Mouse (Mus musculus) cerebellum, adult 18-20 months (tissue): ENCODE data around the gene Cacna1h.

Source experiments
- DNase-seq, 2 experiments: peaks; one replicate each; pipeline ENCODE4 v3.0.0; 2021

Gene Cacna1h

DNA sequence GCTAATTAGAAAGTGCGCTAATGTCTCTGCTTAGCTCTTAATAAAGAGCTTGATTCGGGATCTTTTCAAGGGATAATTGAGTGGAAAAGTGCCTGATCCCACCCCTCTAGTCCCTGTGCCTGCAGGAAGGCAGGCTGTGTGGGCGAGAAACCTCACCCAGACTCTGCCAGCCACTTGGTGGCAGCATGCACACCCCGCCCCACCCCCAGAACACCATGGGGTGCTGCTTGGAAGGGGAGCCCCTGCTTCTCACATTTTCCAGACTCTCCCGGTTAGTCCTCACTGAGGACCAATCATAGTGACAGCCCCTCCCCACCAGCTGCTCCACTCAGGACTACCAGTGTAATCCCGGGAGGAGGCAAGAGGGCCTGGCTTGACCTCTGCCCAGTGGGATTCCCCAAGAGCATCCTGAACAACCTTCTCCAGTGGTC lies 27.6 kb downstream of the Cacna1h start:
- no peak for DNase-seq

DNA sequence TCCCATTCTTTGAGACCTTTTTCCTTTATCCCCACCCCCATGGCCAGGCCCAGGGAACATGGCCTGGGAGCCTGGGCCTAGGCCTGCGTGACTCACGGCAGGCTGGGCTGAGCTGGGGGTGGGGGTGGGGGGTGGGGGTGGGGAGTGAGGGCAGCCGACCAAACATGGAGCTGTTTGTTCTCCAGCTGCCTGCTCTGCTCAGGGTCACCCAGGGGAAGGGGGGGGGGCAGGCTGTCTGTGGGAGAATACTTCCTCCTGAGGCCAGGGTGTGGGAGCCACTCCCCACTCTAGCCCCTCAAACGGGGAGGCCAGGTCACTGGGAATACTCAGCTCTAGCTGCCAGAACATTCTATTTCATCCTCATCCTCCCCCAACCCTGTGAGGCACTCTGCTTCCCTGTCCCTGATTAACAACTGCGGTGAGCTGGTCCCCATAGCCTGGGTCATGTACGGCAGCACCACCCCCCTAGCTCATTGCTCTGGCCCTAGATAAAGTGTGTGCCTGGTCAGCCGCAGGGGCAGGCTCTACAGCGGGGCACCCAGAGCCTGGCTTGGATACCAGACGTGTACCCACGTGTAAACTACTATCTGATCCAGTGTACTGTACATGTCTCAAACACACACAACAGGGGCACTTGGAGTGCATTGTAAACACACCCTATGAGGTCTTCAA lies 28.2 kb downstream of the Cacna1h start:
- DNase-seq: no peak

DNA sequence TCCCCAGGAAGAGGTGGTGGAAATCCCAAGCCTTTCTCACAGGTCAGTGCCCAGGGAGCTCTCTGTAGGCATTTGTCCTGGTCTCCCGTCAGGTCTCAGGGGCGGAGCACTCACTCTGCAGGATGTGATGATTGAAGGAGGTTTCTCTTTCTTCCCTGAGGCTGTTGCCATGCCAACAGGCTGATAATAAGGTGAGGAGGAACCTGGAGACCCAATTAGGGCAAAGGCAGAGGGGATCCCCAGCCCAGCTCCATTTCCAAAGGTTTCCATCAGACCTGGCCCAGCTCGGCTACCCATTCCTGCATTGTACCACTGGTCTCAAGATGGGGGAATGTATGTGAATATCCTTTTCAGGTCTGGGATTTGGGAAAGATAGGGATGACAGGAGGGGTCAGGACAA lies 29.4 kb downstream of the Cacna1h start:
- DNase-seq: no peak

DNA sequence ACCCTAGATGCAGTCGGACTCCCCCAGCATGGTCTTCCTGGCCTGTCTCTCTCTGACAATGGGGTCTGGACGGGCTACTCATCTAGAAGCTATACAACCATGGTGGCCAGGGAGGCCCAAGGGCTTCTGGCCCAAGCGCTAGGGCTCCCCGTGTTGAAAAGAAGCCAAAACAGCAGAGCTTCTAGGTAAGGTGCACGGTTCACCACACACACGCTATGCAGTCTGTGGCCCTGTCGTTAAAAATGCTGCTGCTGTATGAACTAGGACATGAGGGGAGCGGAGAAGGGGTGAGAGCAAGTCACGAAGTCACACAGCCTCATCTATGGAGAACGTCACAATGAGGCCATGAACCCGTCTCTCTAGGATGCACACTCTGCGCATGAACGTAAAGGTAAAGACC lies 31.4 kb downstream of the Cacna1h start:
- no peak for DNase-seq

DNA sequence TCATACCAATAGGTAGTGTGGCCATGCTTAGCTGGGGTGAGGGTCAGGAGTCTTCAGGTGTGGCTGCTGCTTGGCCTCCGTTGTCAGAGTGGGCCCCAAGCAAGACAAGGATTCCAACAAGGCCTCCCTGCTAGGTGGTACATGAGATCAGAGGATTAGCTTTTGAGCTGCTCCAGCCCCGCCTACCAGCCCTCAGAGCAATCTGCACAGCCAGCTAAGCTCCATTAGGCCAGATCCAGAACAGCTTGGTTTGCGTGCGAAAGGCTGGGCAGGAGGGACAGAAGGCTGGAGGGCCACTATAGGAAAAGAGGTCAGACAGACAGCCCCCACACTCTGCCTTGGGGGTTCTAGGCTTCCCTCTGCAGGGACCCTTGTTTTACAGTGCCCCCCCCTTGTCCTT lies 32.1 kb downstream of the Cacna1h start:
- no peak for DNase-seq

DNA sequence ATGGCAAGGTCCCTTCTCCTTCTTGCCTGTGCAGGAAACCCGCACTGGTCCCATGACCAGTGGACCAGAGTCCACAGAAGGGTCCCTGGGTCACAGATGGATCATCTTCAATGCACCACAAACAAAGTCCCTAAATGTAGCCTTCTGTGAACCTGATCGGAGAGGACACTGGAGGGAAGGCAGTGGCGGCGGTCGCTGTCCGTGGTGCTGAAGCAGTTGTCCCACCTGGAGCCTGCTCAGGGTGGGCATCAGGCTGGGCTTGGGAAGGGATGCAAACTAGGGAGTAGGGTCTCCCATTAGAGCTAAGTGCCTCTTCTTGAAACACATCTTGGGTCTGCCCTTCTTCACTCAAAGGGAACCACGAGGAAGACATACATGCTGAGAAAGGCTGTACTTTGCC lies 33.1 kb downstream of the Cacna1h start:
- no peak for DNase-seq

DNA sequence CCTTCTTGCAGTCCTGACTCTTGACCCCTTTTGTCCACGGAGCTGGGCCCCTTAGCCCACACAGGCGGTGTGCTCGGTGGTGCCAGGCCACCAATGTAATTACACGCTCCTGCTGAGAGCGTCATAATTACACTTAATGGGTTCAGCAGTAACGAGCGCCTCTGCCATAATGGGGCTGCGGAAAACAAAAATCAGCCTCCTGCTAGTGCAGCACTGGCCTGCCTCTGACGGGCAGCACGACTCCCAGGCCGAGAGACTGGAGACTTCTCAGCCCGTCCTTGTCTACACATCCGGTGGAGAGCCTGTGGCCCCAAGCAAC lies 35.1 kb downstream of the Cacna1h start:
- DNase-seq: no peak

DNA sequence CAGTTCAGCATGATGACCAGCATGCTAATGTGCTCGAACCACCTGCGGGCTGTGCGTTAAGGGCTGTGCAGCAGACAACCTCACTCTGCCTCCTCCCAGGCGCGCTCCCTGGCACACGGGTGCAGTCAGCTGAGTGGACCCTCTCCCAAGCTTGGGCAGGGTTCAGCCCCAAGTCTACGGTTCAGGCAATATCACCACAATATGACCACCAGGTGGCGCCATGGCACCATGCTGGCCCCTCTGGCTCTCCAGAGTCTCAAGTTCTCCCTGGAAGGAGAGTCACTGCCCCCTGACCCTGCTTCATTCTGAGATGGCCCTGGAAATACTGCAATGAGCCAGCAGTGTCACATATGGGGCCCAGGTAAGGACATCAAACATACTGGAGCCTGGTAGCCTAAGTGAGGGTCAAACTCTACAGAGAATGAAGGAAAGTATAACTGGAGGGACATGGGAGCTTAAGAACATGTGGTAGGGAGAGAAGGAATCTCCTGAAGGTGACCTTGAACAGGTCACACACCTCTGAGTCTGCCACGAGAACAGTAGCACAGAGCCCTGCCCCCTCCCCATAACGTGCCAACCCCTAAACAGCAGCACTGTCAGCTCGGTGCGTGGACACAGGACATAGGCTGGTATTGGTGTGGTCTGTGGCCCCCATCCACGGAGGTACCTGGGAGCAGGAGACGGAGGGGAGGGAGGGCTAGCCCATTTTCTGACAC lies 35.6 kb downstream of the Cacna1h start:
- peak; percentile 51 to 71 for DNase-seq

DNA sequence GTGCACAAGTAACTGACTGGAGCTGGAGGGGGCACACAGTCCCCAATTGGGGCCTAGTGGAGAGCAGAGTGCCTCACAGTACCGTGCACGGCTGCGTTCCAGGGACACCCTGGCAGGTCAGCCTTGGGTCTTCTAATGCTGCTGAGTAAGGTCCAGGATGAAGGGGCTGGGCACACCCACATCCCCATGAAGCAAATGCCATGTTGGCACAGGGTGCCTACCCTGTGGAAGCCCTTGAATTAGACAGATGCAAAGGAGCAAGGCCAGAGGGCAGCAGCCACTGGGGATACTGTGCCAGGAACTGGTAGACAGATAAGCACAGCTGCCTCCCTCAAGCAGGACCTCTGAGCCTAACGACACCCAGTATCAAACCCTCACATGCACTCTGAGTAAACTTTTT lies 39.1 kb downstream of the Cacna1h start:
- no peak for DNase-seq

DNA sequence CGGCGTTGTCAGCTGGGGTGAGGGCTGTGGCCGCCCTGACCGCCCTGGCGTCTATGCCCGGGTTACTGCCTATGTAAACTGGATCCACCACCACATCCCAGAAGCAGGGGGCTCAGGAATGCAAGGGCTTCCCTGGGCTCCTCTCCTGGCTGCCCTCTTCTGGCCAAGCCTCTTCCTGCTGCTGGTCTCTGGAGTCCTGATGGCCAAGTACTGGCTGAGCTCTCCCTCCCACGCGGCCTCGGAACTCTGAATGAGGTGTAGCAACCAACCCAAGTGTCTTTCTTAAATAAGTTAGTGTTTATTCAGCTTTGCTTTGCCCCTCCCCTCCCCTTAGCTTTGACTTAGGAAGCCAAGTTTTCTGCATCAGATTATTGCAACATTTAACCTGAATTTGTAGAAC lies 59.6 kb downstream of the Cacna1h start:
- no peak for DNase-seq

DNA sequence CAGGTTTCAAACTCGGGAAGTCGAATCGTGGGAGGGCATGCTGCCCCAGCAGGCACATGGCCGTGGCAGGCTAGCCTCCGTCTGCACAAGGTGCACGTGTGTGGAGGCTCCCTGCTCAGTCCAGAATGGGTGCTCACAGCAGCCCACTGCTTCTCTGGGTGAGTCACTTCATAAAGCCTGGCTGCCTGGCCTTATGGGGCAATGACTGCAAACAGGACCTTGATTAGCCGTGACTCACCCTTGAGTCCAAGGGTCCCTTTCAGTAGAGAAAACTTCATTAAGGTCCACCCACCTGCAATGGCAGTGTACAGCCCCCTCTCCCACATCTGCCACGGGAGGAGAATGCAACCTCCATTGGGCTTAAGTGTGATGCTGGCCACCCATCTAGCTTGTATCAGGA lies 61.1 kb downstream of the Cacna1h start:
- DNase-seq: no peak

DNA sequence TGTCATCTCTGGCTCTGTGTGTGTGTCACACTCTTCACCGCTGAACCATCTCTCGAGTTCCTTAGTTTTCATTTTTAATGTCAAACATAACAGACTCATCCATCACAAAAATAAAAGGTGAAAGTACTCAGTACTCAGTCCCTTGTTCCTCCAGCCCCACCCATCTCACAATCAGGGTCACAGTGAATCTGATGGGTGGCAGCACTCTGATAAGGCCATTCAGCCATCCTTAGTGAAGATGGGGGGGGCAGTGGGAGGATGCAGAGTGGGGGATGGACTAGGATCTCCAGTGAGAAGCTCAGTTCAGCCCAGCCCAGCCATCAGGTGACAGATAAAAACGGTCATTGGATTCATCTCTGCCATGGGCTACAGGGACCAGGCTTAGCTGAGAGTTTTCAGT lies 64.6 kb downstream of the Cacna1h start, which contains the start of gene Tpsg1:
Tpsg1 (plus strand) TSS at position 301 of the 400 bp plus-strand sequence.
- no peak for DNase-seq

DNA sequence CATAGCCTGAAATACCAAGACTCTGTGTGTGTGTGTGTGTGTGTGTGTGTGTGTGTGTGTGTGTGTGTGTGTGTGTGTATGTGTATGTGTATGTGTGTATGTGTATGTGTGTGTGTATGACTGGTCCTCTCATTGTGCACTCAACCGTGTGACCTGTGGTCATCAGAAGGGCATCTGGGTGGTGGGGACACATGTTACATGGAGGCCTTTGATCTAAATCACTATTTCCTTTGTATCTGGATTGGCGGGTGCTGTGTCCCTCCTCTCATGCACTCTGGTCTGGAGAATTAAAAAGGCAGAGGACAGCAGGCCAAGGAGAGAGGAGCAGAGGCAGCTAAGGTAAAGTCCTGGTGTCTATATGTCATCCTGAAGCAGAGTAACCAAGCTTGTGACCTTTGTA lies 67.6 kb downstream of the Cacna1h start, which contains the start of gene Tpsb2:
Tpsb2 (plus strand) TSS at position 301 of the 400 bp plus-strand sequence.
- no peak for DNase-seq

DNA sequence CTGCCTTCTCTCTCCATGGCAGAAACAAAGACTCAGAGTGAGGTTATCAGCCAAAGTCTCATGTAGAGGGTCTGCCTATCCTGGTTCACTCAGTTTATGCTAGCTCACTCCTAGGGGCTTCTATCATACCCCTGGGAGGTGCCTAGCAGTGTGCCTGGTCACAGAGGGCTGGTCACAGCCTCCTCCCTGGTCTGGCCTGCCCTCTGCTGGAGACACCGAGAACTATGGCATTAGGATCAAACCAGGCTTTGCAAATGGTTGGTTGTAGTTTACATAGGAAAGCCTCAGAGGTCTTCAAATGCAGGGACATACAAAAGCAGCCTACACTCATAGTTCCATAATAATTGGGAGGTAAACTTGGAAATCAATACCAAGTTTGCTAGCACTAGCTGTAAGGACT lies 69.9 kb downstream of the Cacna1h start:
- peak; percentile 43 to 45 for DNase-seq

DNA sequence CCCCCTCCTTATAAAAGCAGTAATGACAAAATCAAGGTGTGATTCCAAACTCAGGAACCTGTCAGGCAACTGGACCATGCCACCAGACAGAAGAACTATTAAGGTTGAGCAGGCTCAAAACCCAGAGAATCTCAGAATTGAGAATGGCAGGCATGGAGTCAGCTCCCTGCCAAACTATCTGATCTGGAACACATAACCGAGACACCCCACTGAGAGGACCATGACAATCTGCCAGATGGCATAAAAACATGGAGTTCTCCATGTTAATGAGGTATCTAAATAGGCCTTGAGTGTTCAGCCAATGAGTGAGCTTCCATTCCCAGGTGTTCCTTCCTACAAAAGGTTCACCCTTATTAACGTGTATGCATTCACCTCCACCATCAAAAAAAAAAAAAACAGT lies 72.3 kb downstream of the Cacna1h start:
- no peak for DNase-seq

DNA sequence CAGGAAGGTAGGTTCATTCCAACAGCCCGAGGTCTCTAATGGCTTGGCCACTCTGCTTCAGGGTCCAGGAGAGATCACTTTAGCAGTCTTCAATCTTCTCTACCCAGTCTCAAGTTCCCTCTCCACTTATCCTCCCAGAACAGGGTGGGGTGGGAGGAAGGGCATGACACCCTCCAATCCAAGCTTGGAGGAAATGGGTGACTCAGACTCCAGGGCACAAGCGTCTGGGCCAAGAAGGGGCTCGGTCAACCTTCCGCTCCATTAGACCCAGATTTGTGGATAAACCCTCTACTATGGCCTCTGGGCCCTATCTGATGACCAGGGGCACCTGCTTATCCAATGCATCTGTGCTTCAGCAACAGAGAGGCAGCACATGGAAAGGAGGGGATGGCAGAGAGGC lies 88.1 kb downstream of the Cacna1h start, which contains the start of gene Tpsab1:
Tpsab1 (minus strand) TSS at position 101 of the 400 bp plus-strand sequence.
- no peak for DNase-seq

DNA sequence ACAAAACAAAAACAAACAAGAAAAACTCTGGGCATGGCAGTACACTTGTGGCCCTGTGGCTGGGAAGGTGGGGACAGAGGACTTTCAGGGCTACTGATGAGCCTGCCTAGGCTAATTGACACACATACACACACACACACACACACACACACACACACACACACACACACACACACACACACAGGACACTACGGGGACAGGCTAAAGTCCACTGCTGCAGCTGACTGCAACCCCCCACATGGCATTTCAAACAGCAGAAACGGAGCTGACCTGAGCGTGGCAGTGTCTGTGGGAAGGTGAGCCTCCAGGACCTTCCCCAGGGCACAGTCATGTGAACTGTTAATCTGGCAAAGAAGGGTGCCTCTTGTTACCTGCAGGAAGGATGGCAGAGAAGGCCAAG lies 92.1 kb downstream of the Cacna1h start:
- DNase-seq: no peak

DNA sequence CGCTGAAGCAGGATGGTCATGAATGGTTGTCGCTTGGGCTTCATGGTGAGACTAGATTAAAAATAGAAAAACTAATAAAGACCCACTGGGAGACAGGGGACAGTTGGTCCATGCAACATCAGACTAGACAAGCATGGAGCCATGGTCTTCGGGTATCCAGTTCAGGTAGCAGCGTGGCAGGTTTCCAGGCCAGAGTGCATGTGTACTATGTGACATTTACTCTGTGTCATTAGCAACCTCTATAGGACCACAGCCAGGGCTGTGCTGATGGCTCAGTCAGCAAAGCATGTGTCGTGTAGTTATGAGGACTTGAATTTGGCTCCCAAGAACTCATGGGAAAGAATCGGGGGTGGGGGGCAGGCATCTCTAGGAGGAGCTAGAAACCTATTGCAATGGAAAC lies 93.6 kb downstream of the Cacna1h start:
- DNase-seq: no peak

DNA sequence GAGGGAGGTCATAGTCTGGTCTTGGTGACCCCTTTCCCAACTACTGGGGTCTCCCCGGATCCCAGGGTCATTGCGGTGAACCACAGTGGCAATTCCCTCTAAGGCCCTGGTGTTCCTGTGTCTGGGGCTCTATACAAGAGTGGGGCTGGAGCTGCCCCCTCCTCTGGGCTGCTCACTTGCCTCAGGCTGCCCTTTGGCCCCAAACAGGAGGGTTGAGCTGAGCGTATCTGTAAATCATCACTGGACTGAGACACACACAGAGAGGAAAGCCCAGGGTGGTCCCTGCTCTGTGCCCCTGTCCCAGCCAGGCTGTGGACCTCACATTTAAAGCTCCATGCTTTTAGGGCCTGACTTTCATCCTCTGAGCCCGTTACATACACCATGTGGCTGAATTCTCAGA lies 95.4 kb downstream of the Cacna1h start:
- DNase-seq: no peak

DNA sequence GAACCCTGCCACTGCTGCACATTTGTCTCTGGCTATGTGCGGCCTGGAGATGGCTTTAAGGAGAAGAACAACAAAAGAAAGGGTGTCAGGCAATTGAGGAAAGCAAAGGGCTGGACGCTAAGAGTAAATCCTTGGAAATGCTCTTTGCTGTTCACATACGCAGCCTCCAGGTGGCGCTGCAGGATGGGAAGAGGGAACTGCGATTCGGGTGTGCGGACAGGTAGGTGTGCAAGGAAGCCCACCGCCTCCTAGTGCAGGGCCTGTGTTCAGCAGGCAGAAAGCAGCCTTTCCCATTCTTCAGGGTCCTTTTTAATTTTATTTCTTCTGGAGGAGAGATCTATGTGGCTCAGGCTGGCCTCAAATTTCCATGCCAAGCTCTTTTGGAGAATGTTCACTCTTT lies 99.6 kb downstream of the Cacna1h start:
- DNase-seq: peak; percentile 37 to 41

DNA sequence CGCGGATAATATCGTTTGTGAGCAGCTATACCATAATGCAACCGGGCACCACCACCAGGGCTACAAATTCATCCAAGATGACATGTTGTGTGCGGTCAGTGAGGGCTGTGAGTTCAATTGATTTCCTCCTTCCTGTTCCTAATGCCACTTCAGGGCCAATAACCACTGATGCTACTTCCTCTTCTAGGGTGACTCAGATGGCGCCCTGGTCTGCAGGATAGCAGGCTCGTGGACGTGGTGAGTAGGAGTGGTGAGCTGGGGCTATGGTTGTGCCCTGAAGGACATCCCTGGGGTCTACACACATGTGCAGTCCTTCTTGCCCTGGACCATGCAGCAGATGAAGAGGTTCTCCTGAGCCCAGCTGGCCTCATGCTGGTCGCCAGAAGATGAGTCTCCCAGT lies 101.3 kb downstream of the Cacna1h start:
- no peak for DNase-seq
